Comparison of ENCODE assay signal across 13 mouse cellular contexts in the genomic region with DNA sequence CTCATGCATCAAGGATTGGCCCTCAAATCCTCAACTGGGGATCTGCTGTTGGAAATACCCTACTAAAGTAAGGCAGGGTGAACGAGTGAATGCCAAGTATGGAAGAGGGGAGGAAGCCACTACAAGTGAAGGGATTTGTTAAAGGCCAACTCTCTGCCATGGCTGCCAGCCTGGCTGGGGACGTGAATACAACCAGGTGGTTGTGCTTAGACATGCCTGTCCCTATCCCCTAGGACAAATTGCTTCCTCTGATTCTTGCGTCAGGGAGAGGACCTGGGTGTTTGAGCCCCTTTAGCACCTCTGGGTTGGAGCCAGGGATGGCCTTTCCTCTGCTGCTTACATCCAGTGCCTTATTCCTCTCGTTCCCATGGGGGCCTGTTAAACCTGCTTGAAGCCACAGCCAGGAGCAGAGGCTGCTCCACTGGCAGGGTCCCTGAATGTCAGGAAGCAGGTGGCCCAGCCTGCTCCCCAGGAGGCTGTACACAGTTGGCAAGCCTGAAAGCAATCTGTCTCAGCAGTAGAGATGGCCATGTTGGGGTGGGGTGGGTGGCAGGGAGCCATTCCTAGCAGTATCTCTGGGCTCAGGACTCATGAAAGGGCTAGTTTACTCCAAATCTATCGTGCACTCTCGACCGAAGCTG. TPM values are rescaled to one million over a fixed set of nuclear protein-coding genes. Genes with fewer than 3 reads are reported as not detected.
DNase-seq lines count a peak whose midpoint lies in the region; ATAC-seq lines count a peak whose summit lies in the region.
"Had no signal": no experiment of that assay in that cellular context is flagged by ENCODE, and none has a peak within 500 bp of the region (broad histone marks: within the 10 kb centered on the region; RNA-seq: fewer than 3 reads in every experiment).

No protein-coding gene starts in this region.

- no peak overlapping the region for H3K4me2 ChIP-seq in heart, embryonic 13.5 days
- H3K4me2 ChIP-seq: midbrain, embryonic 12.5 days had no signal

- ATAC-seq in heart, embryonic 13.5 days (ENCODE audit: extremely low read depth, insufficient number of reproducible peaks, low FRiP score, low TSS enrichment), result no peak
- ATAC-seq in granulocyte monocyte progenitor cell, adult 5-6 weeks (replicated peaks; ENCODE audit: poor library complexity, severe bottlenecking), result no peak

- peak overlapping the region; percentile 40 for H3K27ac ChIP-seq in heart, embryonic 13.5 days (replicated peaks)
- H3K27ac ChIP-seq in brown adipose tissue, adult 24 weeks (replicated peaks; ENCODE audit: low read depth, low read length), result peak overlapping the region; percentile 100
- H3K27ac ChIP-seq: liver, embryonic 14.5 days; midbrain, embryonic 12.5 days had no signal

- WGBS in heart, embryonic 13.5 days, result 68% methylated on average over 7 of the region's 7 CpGs

- DNase-seq in heart, adult 8-10 months (ENCODE audit: low spot score), result no peak
- peak; percentile 66 to 74 for DNase-seq in cerebellum, postnatal 25 days
- peak; percentile 66 to 73 for DNase-seq in layer of hippocampus, postnatal 10 days (ENCODE audit: low spot score in 2 of 2)
- DNase-seq in liver, result no peak
- no peak for DNase-seq in kidney, adult 8-10 months
- DNase-seq: gastrocnemius, postnatal 10 days; kidney, adult 9 months; right cerebral cortex, adult 18-20 months had no signal

- H3K4me1 ChIP-seq in heart, embryonic 13.5 days, result peaks cover 90% of the 10 kb centered on the region
- peaks cover 62% of the 10 kb centered on the region for H3K4me1 ChIP-seq in brown adipose tissue, adult 24 weeks (ENCODE audit: control insufficient read depth, insufficient read depth, insufficient read length, low read length)

- H3K36me3 ChIP-seq in heart, embryonic 13.5 days, result peaks cover 16% of the 10 kb centered on the region

- no peaks in the 10 kb centered on the region for H3K27me3 ChIP-seq in heart, embryonic 13.5 days (replicated peaks)
- H3K27me3 ChIP-seq: midbrain, embryonic 12.5 days had no signal

- 0 out of 2 replicates have a peak overlapping the region, but pooled peaks have one; percentile 2 for H3K9ac ChIP-seq in heart, embryonic 13.5 days
- H3K9ac ChIP-seq: liver, embryonic 14.5 days; midbrain, embryonic 12.5 days had no signal

- no peaks in the 10 kb centered on the region for H3K9me3 ChIP-seq in heart, embryonic 13.5 days
- H3K9me3 ChIP-seq: midbrain, embryonic 12.5 days had no signal

- H3K4me3 ChIP-seq in heart, embryonic 13.5 days, result no peak overlapping the region
- H3K4me3 ChIP-seq in brown adipose tissue, adult 24 weeks (ENCODE audit: insufficient read depth, low read depth, low read length), result 0 out of 2 replicates have a peak overlapping the region, but pooled peaks have one; percentile 18
- H3K4me3 ChIP-seq: midbrain, embryonic 12.5 days had no signal

RNA-seq across cellular contexts. Expression of a gene that starts 6.3 kb away (rescaled TPM):
- polyA plus RNA-seq in heart, embryonic 13.5 days (2015; fragmentation: Nextera tagmentation; extraction: Ambion mirVana), result 41.7 and 43.2 TPM in 2 replicates
- 1 to 10 TPM; 7.3 to 9.9 (median 9.0) TPM for total RNA-seq in heart, adult 8-10 months (2022)
- 136 and 163 TPM in 2 replicates for polyA plus RNA-seq in brown adipose tissue, adult 24 weeks (2012; ENCODE audit: insufficient read depth, insufficient read length, missing spikeins)
- 10 to 100 TPM; 53.3 to 55.7 TPM for total RNA-seq in layer of hippocampus, postnatal 10 days (2021)
- 0.26 TPM in 1 of 2 replicates, not detected in the other for total RNA-seq in granulocyte monocyte progenitor cell, adult 5-6 weeks (2014; fragmentation: Nextera tagmentation)
- total RNA-seq in granulocyte monocyte progenitor cell, adult 5-6 weeks (2017), result not detected in 2 replicates

Comparison
In these comparisons a context has a peak if more than half of its experiments do, and no peak if none do; other contexts are left out.
1. DNase-seq: peak in cerebellum, postnatal 25 days (2 of 2) and layer of hippocampus, postnatal 10 days (2 of 2); none in heart, adult 8-10 months (single experiment), liver (single experiment) and kidney, adult 8-10 months (0 of 2).
2. RNA of a gene that starts 6.3 kb away (total RNA-seq): 53.3 to 55.7 TPM in layer of hippocampus, postnatal 10 days and 7.3 to 9.9 TPM in heart, adult 8-10 months; 0.26 TPM in granulocyte monocyte progenitor cell, adult 5-6 weeks; every median in the first group is over 4 times any median in the second.